Mouse (Mus musculus): Measurements from ENCODE around the gene Hivep1.

- TF ChIP-seq TAL1 (IDR thresholded peaks at IDR 0.05; ENCODE audit: low read length) (no peak), GATA1 (IDR thresholded peaks at IDR 0.05; ENCODE audit: low read length) (no peak)
These were observed 5.0 kb downstream of the Hivep1 start for GRCm38 (mm10) chr13:42056712-42057332.

Measured in erythroblast, embryonic 14.5 days (primary cell).